Comparison of ENCODE assay signal across 14 mouse cellular contexts in the genomic region with DNA sequence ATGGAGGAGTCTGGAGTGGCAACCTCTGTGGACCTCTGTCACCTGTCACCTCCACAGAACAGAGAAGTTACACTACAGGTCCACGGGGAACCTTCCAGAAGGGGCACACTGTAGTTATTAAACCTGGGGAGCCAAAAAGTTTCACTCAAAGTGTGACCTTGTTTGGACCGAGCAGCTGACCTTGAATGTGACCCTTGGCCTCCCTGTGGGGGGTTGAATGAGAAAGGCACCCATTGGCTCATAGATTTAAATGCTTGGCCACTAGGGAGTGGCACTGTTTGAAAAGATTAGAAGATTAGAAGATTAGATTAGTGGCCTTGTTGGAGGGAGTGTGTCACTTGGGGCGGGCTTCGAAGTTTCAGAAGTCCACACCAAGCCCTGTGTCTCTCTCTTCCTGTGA.
DNase-seq lines count a peak whose midpoint lies in the region; ATAC-seq and TF ChIP-seq lines count a peak whose summit lies in the region.
"Had no signal": no experiment of that assay in that cellular context is flagged by ENCODE, and none has a peak within 500 bp of the region (broad histone marks: within the 10 kb centered on the region; RNA-seq: fewer than 3 reads in every experiment).

No protein-coding gene starts in this region.

- H3K9me3 ChIP-seq in neural tube, embryonic 12.5 days: no peaks in the 10 kb centered on the region
- no peaks in the 10 kb centered on the region for H3K9me3 ChIP-seq in forebrain, embryonic 12.5 days
- no peaks in the 10 kb centered on the region for H3K9me3 ChIP-seq in midbrain, embryonic 12.5 days
- H3K9me3 ChIP-seq: embryonic facial prominence, embryonic 13.5 days; limb, embryonic 15.5 days had no signal

- peaks cover 17% of the 10 kb centered on the region for H3K4me1 ChIP-seq in neural tube, embryonic 12.5 days
- peaks cover 27% of the 10 kb centered on the region for H3K4me1 ChIP-seq in forebrain, embryonic 12.5 days
- peaks cover 24% of the 10 kb centered on the region for H3K4me1 ChIP-seq in midbrain, embryonic 12.5 days
- H3K4me1 ChIP-seq: limb, embryonic 15.5 days had no signal

- H3K36me3 ChIP-seq in neural tube, embryonic 12.5 days: no peaks in the 10 kb centered on the region
- no peaks in the 10 kb centered on the region for H3K36me3 ChIP-seq in forebrain, embryonic 12.5 days (replicated peaks)
- no peaks in the 10 kb centered on the region for H3K36me3 ChIP-seq in midbrain, embryonic 12.5 days
- H3K36me3 ChIP-seq: embryonic facial prominence, embryonic 13.5 days; limb, embryonic 15.5 days had no signal

- no peak for TF ChIP-seq CTCF in left cerebral cortex, adult 2 months (IDR thresholded peaks at IDR 0.05)

- peak overlapping the region; percentile 22; the same call in 1 of the 2 replicates for H3K4me2 ChIP-seq in neural tube, embryonic 12.5 days (replicated peaks)
- no peak overlapping the region for H3K4me2 ChIP-seq in forebrain, embryonic 12.5 days
- no peak overlapping the region for H3K4me2 ChIP-seq in midbrain, embryonic 12.5 days (replicated peaks)
- H3K4me2 ChIP-seq: embryonic facial prominence, embryonic 13.5 days; limb, embryonic 15.5 days had no signal

- H3K9ac ChIP-seq in neural tube, embryonic 12.5 days: no peak overlapping the region
- no peak overlapping the region for H3K9ac ChIP-seq in forebrain, embryonic 12.5 days
- no peak overlapping the region for H3K9ac ChIP-seq in midbrain, embryonic 12.5 days (replicated peaks)
- H3K9ac ChIP-seq: embryonic facial prominence, embryonic 13.5 days; limb, embryonic 15.5 days had no signal

- no peak overlapping the region for H3K4me3 ChIP-seq in neural tube, embryonic 12.5 days
- H3K4me3 ChIP-seq in forebrain, embryonic 12.5 days (replicated peaks): no peak overlapping the region
- H3K4me3 ChIP-seq in midbrain, embryonic 12.5 days: no peak overlapping the region
- no peak overlapping the region for H3K4me3 ChIP-seq in left cerebral cortex, adult 2 months
- H3K4me3 ChIP-seq: embryonic facial prominence, embryonic 13.5 days; limb, embryonic 15.5 days; megakaryocyte, embryonic 14.5 days had no signal

- 85% methylated on average over 4 of the region's 4 CpGs for WGBS in neural tube, embryonic 12.5 days
- WGBS in forebrain, embryonic 12.5 days: 86% methylated on average over 4 of the region's 4 CpGs
- 69% methylated on average over 4 of the region's 4 CpGs for WGBS in midbrain, embryonic 12.5 days

- H3K27me3 ChIP-seq in neural tube, embryonic 12.5 days (replicated peaks): no peaks in the 10 kb centered on the region
- H3K27me3 ChIP-seq in forebrain, embryonic 12.5 days: no peaks in the 10 kb centered on the region
- H3K27me3 ChIP-seq in midbrain, embryonic 12.5 days: no peaks in the 10 kb centered on the region
- H3K27me3 ChIP-seq: embryonic facial prominence, embryonic 13.5 days; limb, embryonic 15.5 days; megakaryocyte, embryonic 14.5 days had no signal

- no peak for ATAC-seq in neural tube, embryonic 12.5 days (ENCODE audit: low FRiP score, low read depth)
- ATAC-seq in forebrain, embryonic 12.5 days (ENCODE audit: low FRiP score): no peak
- no peak for ATAC-seq in midbrain, embryonic 12.5 days (ENCODE audit: low FRiP score, low read depth)
- ATAC-seq: activated CD4-positive, CD25-positive, alpha-beta regulatory T cell, adult 4 months had no signal

- H3K27ac ChIP-seq in neural tube, embryonic 12.5 days: no peak overlapping the region
- H3K27ac ChIP-seq in forebrain, embryonic 12.5 days: peak overlapping the region; percentile 91
- H3K27ac ChIP-seq in midbrain, embryonic 12.5 days (replicated peaks): peak overlapping the region; percentile 79
- H3K27ac ChIP-seq in left cerebral cortex, adult 2 months: no peak overlapping the region
- H3K27ac ChIP-seq: embryonic facial prominence, embryonic 13.5 days; limb, embryonic 15.5 days had no signal

- DNase-seq in neural tube, embryonic 10.5 days (ENCODE audit: extremely low spot score, low spot score): no peak
- DNase-seq in adrenal gland, postnatal 25 days: no peak
- DNase-seq in left cerebral cortex, adult 2 months (ENCODE audit: extremely low spot score in 1 of 2, low spot score in 2 of 2): no peak
- DNase-seq in lung, postnatal 25 days (ENCODE audit: low spot score): no peak
- DNase-seq: cerebellum, adult 8-10 months; heart, adult 11 months; kidney, adult 8-10 months had no signal

- intact Hi-C loops in left cerebral cortex, adult 2 months (cut with DNase I): no loop called here

Comparison
In these comparisons a context has a peak if more than half of its experiments do, and no peak if none do; other contexts are left out.
1. H3K27ac ChIP-seq: peak in forebrain, embryonic 12.5 days (single experiment) and midbrain, embryonic 12.5 days (single experiment); none in neural tube, embryonic 12.5 days (single experiment) and left cerebral cortex, adult 2 months (single experiment).